Mouse (Mus musculus) brown adipose tissue, adult 24 weeks (tissue): ENCODE results near the gene Faap24. TPM values are rescaled to one million over a fixed set of nuclear protein-coding genes. Genes with fewer than 3 reads are reported as not detected.

Experiments used
- H3K27ac ChIP-seq: fragments of 200-500 bp; replicated peaks from 2 replicates; pipeline ENCODE4 v1.5.1; 2012; ENCODE audit warnings: low read depth, mild to moderate bottlenecking, low read length
- H3K4me1 ChIP-seq: fragments of 200-500 bp; 2 replicates; pipeline ENCODE4 v1.6.1; 2012; ENCODE audit warnings: low read length, mixed read lengths; ENCODE audit not compliant: control insufficient read depth, insufficient read depth, insufficient read length
- H3K4me3 ChIP-seq: fragments of 200-500 bp; 2 replicates; pipeline ENCODE4 v1.5.1; 2012; ENCODE audit warnings: low read depth, mild to moderate bottlenecking, low read length, moderate library complexity; ENCODE audit not compliant: insufficient read depth
- polyA plus RNA-seq: library from polyadenylated mRNA; stranded (reverse); fragments of >200 nt; gene quantifications from 2 replicates; pipeline ENCODE4 v1.2.4, GENCODE M21; 2012; ENCODE audit not compliant: missing spikeins, insufficient read depth, insufficient read length

The Faap24 gene
- polyA plus RNA-seq, 1 experiment: 2.6 TPM

DNA sequence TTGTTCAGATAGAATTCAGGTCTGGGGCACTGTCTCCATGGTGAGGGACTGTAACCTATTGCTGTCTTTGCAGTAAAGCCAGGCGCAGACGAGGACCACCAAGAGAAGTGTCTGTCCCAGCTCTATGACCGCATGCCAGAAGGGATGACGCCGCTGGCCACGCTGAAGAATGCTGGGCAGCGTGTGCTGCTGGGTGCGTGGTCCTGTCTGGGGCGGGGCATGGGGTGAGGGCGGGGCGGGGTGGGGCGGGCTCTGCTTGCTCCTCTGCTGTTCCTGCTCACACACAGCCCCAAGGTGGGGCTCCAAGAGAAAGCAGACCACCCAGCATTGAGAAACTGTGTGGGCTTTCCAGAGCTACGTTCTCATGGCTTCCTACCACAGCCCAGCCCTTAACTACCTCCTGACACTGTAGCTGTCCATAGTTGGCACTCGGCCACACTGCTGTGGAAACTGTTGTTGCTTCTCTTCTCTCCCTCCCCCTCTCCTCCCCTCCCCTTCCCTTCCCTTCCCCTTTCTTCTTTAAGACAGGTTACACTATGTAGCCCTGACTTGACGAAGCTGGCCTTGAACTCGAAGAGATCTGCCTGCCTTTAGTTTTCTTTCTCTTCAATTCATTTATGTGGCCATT is 17.0 kb downstream of the Faap24 start:
- no peaks in the 10 kb centered on the region for H3K4me1 ChIP-seq
- H3K4me3 ChIP-seq: no peak overlapping the region
- H3K27ac ChIP-seq: no peak overlapping the region

DNA sequence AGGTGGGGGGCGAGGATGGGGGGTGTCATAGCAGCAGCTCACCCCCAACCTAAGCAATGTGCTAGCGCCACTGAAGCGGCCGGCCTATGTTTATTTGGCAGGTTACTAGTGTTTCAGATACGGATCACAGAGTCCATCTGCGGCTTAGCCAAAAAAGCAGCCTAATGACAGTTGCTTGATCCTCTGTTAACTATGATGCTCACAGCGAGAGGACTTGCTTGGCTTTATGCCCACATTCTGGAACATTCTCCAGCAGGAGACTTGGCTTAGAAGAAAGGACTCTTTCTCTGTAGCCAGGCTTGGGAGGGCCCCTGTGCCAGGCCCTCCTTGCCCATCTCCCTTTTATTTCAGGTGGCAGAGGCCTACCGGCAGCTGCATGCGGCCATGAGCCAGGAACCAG is 20.0 kb downstream of the Faap24 start:
- Histone ChIP-seq H3K27ac (no peak overlapping the region), H3K4me3 (no peak overlapping the region), H3K4me1 (no peaks in the 10 kb centered on the region)

DNA sequence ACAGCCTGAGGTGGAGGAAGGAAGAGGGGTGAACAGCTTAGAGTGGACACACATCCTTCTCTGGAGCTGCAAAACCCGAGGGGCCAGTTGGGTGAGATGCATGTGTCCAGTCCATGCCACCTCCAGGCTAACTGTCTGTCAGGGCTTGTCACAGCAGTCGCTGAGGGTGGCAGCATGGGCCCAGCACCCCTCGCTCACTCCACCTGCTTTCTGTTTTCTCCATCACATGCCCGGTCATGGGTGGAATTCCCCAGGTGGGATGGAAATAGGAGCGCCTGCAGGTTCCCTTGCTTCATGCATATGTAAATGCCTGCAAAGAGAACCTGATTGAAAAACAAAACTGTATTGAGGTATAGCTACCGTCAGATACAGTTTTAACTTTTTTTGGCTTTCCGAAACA is 22.4 kb downstream of the Faap24 start:
- Histone ChIP-seq H3K4me3 (no peak overlapping the region), H3K27ac (no peak overlapping the region), H3K4me1 (no peaks in the 10 kb centered on the region)

DNA sequence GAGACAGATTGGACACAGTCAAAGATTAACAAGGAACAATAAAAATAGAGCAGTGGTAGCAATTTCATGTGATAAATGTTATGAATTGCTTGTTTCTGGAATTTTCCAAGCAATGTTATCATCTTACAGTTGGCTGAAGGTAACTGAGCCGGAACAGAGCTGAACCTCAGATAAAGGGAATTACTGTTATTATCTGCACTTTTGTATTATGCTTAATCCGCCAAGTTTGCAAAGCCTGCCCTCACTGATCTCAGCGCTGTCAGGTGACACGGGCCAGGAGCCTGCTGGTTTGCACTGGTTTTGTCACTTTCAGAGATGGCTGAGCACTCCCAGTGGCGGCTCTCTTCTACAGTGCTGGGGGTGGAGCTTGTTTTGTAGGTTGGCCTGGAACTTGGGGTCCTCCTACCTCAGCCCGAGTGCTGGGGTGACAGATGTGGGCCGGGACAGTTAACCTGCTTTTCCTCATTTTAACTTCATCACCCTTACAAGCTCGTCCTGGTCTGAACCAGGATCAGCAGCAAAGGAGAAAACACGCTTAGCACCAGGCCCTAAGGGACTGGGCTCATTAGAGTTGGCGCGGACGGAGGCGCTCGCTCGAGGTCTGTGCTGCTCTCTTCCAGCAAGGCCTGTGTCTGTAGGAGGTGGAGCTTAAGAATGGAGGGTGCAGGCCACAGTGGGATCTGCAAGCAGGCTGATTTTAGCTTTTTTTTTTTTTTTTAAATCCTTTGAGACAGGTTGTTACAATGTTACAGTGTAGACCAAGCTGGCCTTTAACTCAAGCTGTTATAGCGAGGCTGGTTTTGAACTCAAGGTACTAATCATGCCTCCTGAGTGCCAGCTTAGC is 23.3 kb downstream of the Faap24 start:
- H3K27ac ChIP-seq: no peak overlapping the region
- no peaks in the 10 kb centered on the region for H3K4me1 ChIP-seq
- H3K4me3 ChIP-seq: peak overlapping the region; percentile 13; the same call in 1 of the 2 replicates

DNA sequence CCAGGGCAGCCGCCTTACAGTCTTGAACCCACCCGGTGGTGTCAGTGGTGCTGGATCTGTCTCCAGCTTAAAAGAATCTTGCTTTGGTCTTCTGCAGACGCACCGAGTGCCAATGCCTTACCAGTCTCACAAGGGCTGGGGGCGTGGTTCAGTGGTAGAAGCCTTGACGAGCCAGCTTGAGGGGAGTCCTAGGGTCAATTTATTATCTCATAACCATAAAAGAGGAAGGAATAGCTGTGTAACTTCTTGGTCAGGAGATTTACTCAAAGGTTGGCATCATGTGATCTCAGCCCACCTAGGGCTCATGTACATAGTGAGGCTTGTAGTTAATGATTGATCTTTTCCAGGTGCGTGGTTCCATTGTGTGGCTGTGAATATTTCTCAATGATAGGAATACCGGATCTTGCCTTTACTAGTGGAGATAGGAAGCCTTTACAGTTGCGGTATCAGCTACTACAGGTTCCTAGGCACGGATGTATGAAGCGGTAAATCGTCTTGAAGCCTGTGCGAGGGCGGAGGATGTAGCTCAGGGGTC is 24.1 kb downstream of the Faap24 start:
- no peaks in the 10 kb centered on the region for H3K4me1 ChIP-seq
- no peak overlapping the region for H3K27ac ChIP-seq
- no peak overlapping the region for H3K4me3 ChIP-seq

DNA sequence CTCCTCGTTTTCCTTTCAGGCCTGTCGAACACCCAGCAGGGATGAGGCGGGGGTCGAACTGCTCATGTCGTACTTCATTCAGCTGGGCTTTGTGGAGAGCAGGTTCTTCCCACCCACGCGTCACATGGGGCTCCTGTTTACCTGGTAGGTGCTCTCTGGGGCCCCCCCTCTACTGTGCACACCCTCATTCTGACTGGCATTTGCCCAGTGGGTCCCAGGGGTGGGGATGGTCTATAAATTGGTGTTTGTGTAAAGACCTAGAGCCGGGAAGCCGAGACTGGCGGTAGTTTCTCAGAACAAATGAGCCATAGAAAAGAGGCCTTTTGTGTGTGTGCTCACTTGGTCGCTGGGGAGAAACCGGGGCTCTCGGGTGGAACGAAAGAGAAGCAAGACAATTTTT is 25.5 kb downstream of the Faap24 start:
- no peaks in the 10 kb centered on the region for H3K4me1 ChIP-seq
- no peak overlapping the region for H3K27ac ChIP-seq

DNA sequence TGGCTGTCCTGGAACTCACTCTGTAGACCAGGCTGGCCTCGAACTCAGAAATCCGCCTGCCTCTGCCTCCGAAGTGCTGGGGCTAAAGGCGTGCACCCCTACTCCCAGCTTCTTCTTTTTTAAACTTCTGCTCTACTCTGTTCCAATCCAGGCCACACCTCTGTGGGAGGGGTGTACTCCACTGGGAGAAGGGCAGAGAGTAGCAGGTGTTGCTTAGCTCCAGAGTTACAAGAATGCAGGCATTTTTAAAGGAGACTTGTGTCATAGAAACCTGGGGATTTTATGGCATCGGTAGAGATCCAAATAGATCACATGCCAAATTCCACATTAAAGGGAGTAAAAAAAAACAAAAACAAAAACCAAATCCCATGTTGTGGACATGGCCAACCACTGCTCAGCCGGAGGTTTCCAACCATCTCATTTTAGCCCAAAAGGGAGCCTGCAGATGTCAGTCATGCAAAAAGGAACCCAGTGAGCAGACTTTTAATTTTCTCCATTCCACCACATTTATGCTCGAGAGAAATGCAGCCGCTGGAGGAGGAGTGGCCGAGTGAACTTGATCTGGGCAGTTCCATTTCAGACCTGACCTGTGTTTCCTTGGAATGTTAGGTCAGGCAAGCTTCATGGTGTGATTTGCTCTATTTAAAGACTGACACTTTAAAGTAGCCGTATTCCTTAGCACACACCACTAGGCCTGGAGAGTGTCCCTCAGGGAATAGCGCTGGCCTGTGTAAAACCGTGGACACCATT is 31.3 kb downstream of the Faap24 start:
- no peak overlapping the region for H3K4me3 ChIP-seq
- H3K4me1 ChIP-seq: no peaks in the 10 kb centered on the region
- no peak overlapping the region for H3K27ac ChIP-seq

More for the DNA sequence above, 25.5 kb downstream of the Faap24 start:
- H3K4me3 ChIP-seq: no peak overlapping the region

DNA sequence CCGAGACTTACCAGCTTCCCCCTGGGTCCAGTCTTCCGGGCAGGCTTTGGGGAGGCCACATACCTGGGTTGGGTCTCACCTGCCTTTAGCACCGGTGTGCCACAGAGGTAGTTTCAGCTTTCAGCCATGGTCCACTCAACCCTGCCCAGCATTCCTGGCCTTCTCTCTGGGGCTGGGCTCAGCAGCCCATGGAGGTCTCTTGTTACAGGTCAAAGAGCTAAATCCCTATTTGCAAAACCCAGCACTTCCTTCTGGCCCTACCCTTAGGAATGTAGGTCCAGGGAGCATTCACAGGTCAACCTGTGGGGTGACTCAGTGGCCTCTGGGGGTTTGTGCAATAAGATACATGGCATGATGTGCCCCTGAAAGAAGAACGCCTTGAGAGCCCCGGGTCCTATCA is 33.8 kb downstream of the Faap24 start:
- Histone ChIP-seq H3K27ac (no peak overlapping the region), H3K4me3 (no peak overlapping the region), H3K4me1 (no peaks in the 10 kb centered on the region)

DNA sequence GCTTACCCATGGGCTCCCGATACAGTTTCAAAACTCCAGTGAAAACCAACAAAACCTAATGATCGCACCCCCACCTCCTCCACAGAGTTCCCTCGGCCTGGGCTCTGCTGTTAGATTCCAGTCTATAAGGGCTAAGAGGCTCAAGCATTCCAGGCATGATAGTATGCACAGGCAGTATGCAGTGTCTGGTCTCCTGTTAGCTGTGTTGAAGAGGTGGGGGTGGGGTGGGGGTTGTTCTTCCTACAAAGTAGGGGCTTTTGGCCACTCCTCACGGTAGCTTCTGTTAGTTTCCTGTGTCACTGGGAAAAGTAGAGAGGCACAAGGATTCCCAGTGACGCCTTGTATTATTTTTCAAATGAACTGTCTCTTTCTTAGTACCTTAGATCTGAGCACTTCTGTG is 34.4 kb downstream of the Faap24 start:
- Histone ChIP-seq H3K4me1 (no peaks in the 10 kb centered on the region), H3K27ac (no peak overlapping the region), H3K4me3 (no peak overlapping the region)

DNA sequence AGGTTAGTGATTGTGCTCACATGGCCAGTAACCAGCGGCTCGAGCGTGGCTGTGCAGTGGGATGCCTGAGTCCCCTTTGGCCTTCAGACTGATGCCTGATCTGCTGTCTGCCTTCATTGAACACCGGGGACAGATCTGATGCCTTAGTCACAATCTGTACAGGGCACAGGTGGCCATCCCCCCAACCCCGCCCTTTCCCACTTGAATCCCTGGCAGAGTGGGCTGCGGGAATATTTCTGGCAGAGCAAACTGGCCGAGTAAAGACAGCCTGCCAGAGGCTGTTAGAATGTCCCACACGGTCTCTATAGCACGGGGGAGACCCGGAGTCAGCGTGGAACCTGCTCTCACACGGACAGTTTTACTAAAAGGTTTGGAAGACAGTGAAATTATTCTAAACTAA is 39.0 kb downstream of the Faap24 start:
- no peak overlapping the region for H3K27ac ChIP-seq
- H3K4me3 ChIP-seq: no peak overlapping the region
- H3K4me1 ChIP-seq: no peaks in the 10 kb centered on the region

DNA sequence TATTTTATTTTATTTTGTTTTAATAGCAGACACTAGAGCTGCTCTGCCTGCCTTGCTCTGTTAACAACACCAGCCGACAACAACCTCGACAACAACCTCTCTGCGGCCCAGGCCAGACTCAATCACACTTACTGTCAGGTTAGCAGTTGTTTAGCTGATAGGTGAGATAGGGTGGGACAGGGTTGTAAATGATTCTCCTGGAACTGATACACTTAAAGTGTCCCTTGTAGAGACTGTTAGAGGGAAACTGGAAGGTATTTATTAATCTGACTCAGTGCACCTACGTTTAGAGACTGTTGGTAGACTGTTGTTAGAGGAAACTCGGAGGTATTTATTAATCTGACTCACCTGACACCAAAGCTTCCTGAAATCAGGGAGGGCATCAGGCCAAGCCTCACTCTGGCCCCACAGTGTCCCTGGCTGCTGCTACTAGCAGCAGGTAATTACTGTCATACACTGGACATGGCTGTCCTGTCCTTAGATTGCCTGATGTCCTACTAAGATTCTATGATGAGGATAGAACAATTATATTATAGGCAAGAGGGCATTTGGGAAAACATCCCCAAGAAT is 41.2 kb downstream of the Faap24 start:
- no peak overlapping the region for H3K27ac ChIP-seq
- no peak overlapping the region for H3K4me3 ChIP-seq
- H3K4me1 ChIP-seq: no peaks in the 10 kb centered on the region

DNA sequence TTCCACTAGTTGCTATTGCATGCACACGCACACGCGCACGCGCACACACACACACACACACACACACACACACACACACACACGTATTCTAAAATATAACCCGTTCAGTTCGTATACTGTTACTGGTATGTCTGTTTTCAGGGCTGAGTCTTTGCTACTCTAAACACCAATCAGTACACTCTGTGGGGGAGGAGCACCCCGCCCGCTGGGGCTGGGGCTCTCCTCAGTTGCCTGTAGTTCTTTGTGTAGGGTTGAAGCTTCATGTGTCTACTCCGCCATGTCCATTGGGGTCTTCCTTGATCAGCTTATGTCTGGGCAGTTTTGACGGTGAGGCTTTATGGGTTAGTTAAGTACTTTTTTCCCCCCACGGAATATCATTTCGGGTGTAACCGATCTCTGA is 43.3 kb downstream of the Faap24 start:
- no peak overlapping the region for H3K27ac ChIP-seq
- H3K4me3 ChIP-seq: no peak overlapping the region
- peaks cover 2% of the 10 kb centered on the region; the same call in 1 of the 2 replicates for H3K4me1 ChIP-seq

DNA sequence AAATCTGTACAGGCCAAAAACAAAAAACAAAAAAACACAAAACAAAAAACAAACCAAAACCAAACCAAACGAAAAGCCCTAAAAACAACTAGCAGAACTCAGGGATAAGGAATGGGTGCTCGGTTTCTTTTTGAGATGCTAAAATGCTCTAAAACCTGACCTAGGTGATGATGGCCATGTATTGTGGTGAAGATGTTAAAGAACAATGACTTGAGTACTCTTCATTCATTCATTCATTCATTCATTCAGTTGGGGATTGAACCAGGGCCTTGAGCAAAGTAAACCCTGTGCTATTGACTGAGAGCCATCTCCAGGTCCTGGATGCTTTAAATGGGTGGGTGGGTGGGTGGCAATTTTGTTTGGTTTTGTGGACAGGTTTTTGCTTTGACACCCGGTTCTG is 45.5 kb downstream of the Faap24 start:
- peaks cover 2% of the 10 kb centered on the region; the same call in 1 of the 2 replicates for H3K4me1 ChIP-seq
- no peak overlapping the region for H3K27ac ChIP-seq
- no peak overlapping the region for H3K4me3 ChIP-seq

DNA sequence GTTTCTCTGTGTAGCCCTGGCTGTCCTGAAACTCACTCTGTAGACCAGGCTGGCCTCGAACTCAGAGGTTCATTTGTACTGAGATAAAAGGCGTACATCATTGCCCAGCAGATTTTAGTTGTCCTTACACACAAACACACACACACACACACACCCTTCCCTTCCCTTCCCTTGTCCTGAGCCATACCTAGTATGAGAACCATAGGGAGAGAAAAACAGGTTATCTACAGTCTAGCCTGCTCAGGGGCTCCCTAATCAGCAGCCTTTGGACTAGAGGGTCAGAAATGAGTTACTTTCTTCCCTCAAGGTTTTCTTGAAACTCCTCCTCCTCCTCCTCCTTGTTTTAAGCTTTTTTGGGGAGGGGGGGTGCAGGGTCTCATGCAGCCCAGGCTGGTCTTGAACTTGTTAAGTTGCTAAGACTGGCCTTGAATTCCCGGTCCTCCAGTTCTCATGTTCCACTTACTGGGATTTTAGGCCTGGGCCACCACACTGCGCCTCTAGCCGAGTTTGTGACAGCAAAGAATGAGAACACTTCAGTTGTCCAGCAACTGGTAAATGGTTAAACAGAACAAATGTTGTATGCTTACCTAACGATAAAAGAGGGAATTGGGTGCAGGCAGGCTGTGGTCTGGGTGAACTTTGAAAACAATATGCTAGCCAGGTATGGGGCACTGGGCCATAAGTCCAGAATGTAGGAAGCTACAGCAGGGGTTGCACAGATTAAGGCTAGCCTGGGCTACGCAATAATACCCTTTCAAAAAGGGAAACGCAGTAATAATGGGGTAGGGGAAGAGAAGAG is 46.6 kb downstream of the Faap24 start:
- Histone ChIP-seq H3K4me1 (peaks cover 2% of the 10 kb centered on the region; the same call in 1 of the 2 replicates), H3K27ac (no peak overlapping the region), H3K4me3 (no peak overlapping the region)
